Mouse (Mus musculus) brown adipose tissue, adult 24 weeks (tissue): Measurements from ENCODE around the gene Optn. TPM values are rescaled to one million over a fixed set of nuclear protein-coding genes. Genes with fewer than 3 reads are reported as not detected.

Experiments used
- H3K27ac ChIP-seq: fragments of 200-500 bp; replicated peaks from 2 replicates; pipeline ENCODE4 v1.5.1; 2012; ENCODE audit warnings: low read depth, mild to moderate bottlenecking, low read length
- H3K4me1 ChIP-seq: fragments of 200-500 bp; 2 replicates; pipeline ENCODE4 v1.6.1; 2012; ENCODE audit warnings: low read length, mixed read lengths; ENCODE audit not compliant: control insufficient read depth, insufficient read depth, insufficient read length
- H3K4me3 ChIP-seq: fragments of 200-500 bp; 2 replicates; pipeline ENCODE4 v1.5.1; 2012; ENCODE audit warnings: low read depth, mild to moderate bottlenecking, low read length, moderate library complexity; ENCODE audit not compliant: insufficient read depth
- polyA plus RNA-seq: library from polyadenylated mRNA; stranded (reverse); fragments of >200 nt; gene quantifications from 2 replicates; pipeline ENCODE4 v1.2.4, GENCODE M21; 2012; ENCODE audit not compliant: missing spikeins, insufficient read depth, insufficient read length

Optn gene
- polyA plus RNA-seq, 1 experiment, result 87.1 TPM

GRCm38 (mm10) chr2:4993584-4993983 lies 70.3 kb downstream of the Optn start:
- H3K4me1 ChIP-seq, result no peaks in the 10 kb centered on the region
- H3K4me3 ChIP-seq, result no peak overlapping the region
- no peak overlapping the region for H3K27ac ChIP-seq

GRCm38 (mm10) chr2:4988826-4989424 lies 74.9 kb downstream of the Optn start:
- no peak overlapping the region for H3K27ac ChIP-seq
- H3K4me1 ChIP-seq, result no peaks in the 10 kb centered on the region
- H3K4me3 ChIP-seq, result no peak overlapping the region

GRCm38 (mm10) chr2:4987388-4988180 lies 76.3 kb downstream of the Optn start:
- no peak overlapping the region for H3K4me3 ChIP-seq
- no peak overlapping the region for H3K27ac ChIP-seq
- no peaks in the 10 kb centered on the region for H3K4me1 ChIP-seq

GRCm38 (mm10) chr2:4986798-4987197 lies 77.1 kb downstream of the Optn start:
- Histone ChIP-seq H3K27ac (no peak overlapping the region), H3K4me1 (no peaks in the 10 kb centered on the region), H3K4me3 (no peak overlapping the region)

- Histone ChIP-seq H3K4me1 (no peaks in the 10 kb centered on the region), H3K4me3 (no peak overlapping the region)
These were observed 78.9 kb downstream of the Optn start for GRCm38 (mm10) chr2:4985000-4985399.

GRCm38 (mm10) chr2:4983987-4984386 lies 79.9 kb downstream of the Optn start:
- Histone ChIP-seq H3K27ac (no peak overlapping the region), H3K4me3 (no peak overlapping the region), H3K4me1 (no peaks in the 10 kb centered on the region)

More at GRCm38 (mm10) chr2:4985000-4985399, 78.9 kb downstream of the Optn start:
- no peak overlapping the region for H3K27ac ChIP-seq

GRCm38 (mm10) chr2:4978091-4978490 lies 85.8 kb downstream of the Optn start:
- Histone ChIP-seq H3K4me3 (no peak overlapping the region), H3K27ac (no peak overlapping the region)

GRCm38 (mm10) chr2:4975807-4976206 lies 88.0 kb downstream of the Optn start, which contains the start of gene Ucma:
TSS of gene Ucma (plus strand) at chr2:4976122.
- Histone ChIP-seq H3K4me3 (no peak within 1 kb of the TSS), H3K27ac (no peak within 1 kb of the TSS), H3K4me1 (no peaks in the 10 kb centered on the region)

More at GRCm38 (mm10) chr2:4978091-4978490, 85.8 kb downstream of the Optn start:
- no peaks in the 10 kb centered on the region for H3K4me1 ChIP-seq

Other genes starting within 250 kb of the Optn start
- 11.8 and 11.9 TPM in 2 replicates for gene Sephs1, start 182.5 kb downstream of the Optn start, polyA plus RNA-seq
- gene Phyh, start 145.0 kb downstream of the Optn start, polyA plus RNA-seq, result 975 and 1,033 TPM in 2 replicates
- not detected in 2 replicates for gene Ucma, start 87.9 kb downstream of the Optn start, polyA plus RNA-seq
- gene Mcm10, start 51.3 kb downstream of the Optn start, polyA plus RNA-seq, result not detected in 2 replicates
- 66.9 and 95.9 TPM in 2 replicates for gene Ccdc3, start 73.7 kb upstream of the Optn start, polyA plus RNA-seq